Mouse (Mus musculus): ENCODE measurements at regions not wholly inside any gene's neighbourhood (a gene's known extent, or its start where the extent isn't known, plus 50 kb on each side); places are given as distances from the start of the nearest gene placed in this dataset.

DNA sequence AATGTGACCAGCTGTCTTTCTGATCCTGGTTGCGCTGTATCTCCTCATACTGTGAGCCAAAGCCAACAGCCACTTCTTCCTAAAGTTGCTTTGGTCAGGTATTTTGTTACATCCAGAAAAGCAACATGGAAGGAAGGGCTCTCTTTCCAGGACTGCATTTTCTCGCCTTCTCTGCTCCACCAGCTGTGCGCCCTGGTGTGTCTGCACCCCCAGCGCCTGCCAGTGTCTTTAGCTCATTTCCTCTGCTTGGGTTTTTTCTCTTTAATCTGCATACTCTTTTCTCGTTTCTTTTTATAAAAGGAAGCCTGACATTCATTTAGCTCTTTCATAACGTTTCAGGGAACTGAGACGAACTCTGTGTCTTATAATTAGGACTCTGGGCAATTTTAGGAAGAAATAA lies 103.5 kb upstream of the Hdac4 start:
- ATAC-seq (no peak), DNase-seq (ENCODE audit: low spot score) (no peak)
- Histone ChIP-seq H3K4me1 (ENCODE audit: insufficient read depth, low read depth, low read length) (no peaks in the 10 kb centered on the region), H3K9me3 (ENCODE audit: low read length) (no peaks in the 10 kb centered on the region), H3K9ac (replicated peaks; ENCODE audit: low read depth) (no peak overlapping the region), H3K27me3 (replicated peaks; ENCODE audit: insufficient read depth, low read length) (no peaks in the 10 kb centered on the region), H3K4me2 (replicated peaks; ENCODE audit: low read depth, low read length) (no peak overlapping the region), H3K27ac (ENCODE audit: low read length) (no peak overlapping the region), H3K36me3 (ENCODE audit: insufficient read depth, low read length) (no peaks in the 10 kb centered on the region), H3K4me3 (ENCODE audit: low read depth, low read length) (no peak overlapping the region)
- WGBS: 62% methylated on average over 7 of the region's 7 CpGs
- TF ChIP-seq CTCF (IDR thresholded peaks at IDR 0.05) (no peak), EP300 (IDR thresholded peaks at IDR 0.05) (no peak)

DNA sequence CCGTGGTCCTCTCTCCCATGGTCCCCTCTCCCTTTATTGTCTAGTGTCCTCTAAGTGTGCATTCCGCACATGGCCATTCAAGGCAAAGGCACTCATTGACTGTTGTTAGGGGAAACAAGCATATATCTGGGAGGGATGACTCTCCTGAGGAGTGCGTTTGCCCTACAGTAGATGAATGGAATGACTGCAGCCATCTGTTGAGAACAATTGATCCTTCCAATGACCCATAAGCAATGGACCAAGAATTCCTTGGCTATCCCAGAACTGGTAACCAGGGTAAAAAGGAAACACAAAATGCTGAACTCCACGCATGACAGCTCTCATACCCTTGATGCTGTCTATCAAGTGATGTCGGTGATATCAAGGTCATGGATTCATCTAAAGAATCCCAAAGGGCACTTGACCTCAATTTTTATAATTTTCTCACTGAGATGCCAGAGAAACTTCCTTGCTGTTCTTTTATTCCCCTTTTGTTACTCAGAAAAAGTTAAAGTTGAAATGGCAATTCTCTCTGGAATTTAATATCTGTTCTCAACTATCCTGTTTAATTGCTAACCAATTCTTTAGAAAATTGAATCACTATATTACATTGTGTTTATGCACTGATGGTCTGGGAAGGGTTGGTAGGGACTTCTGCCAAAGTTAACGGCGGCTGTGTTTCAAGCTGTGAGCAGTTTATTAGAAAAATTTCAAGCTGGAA lies 97.3 kb upstream of the Hdac4 start:
- WGBS: 82% methylated on average over 7 of the region's 7 CpGs
- Histone ChIP-seq H3K4me2 (replicated peaks; ENCODE audit: low read depth, low read length) (no peak overlapping the region), H3K4me1 (ENCODE audit: insufficient read depth, low read depth, low read length) (no peaks in the 10 kb centered on the region), H3K9me3 (ENCODE audit: low read length) (no peaks in the 10 kb centered on the region), H3K4me3 (ENCODE audit: low read depth, low read length) (no peak overlapping the region), H3K27me3 (replicated peaks; ENCODE audit: insufficient read depth, low read length) (no peaks in the 10 kb centered on the region), H3K9ac (replicated peaks; ENCODE audit: low read depth) (no peak overlapping the region), H3K27ac (ENCODE audit: low read length) (no peak overlapping the region), H3K36me3 (ENCODE audit: insufficient read depth, low read length) (no peaks in the 10 kb centered on the region)
- no peak for ATAC-seq
- DNase-seq (ENCODE audit: low spot score): no peak
- no peak for TF ChIP-seq EP300 (IDR thresholded peaks at IDR 0.05)
- no peak for TF ChIP-seq CTCF (IDR thresholded peaks at IDR 0.05)

DNA sequence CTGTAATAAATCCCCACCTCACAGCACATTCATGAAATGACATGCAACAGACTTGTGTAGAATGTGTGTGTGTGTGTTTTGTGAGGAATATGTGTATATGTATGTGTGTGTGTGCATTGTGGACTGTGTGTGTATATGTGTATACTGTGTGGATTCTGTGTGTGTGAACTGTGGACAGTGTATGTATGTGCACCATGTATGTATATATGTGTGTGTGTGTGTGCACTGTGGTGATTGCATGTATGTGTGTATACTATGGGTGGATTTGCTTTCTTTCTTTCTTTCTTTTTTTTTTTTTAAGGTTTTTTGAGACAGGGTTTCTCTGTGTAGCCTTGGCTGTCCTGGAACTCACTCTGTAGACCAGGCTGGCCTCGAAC lies 91.5 kb upstream of the Hdac4 start:
- no peak overlapping the region for H3K27ac ChIP-seq (ENCODE audit: low read length)
- H3K4me1 ChIP-seq (ENCODE audit: insufficient read depth, low read depth, low read length): no peaks in the 10 kb centered on the region
- 70% methylated on average over 1 of the region's 1 CpGs for WGBS
- H3K27me3 ChIP-seq (replicated peaks; ENCODE audit: insufficient read depth, low read length): no peaks in the 10 kb centered on the region
- H3K4me3 ChIP-seq (ENCODE audit: low read depth, low read length): no peak overlapping the region
- no peak overlapping the region for H3K4me2 ChIP-seq (replicated peaks; ENCODE audit: low read depth, low read length)
- H3K9ac ChIP-seq (replicated peaks; ENCODE audit: low read depth): no peak overlapping the region
- H3K36me3 ChIP-seq (ENCODE audit: insufficient read depth, low read length): no peaks in the 10 kb centered on the region
- no peak for DNase-seq (ENCODE audit: low spot score)
- no peak for ATAC-seq
- no peaks in the 10 kb centered on the region for H3K9me3 ChIP-seq (ENCODE audit: low read length)
- TF ChIP-seq CTCF (IDR thresholded peaks at IDR 0.05) (no peak), EP300 (IDR thresholded peaks at IDR 0.05) (no peak)

DNA sequence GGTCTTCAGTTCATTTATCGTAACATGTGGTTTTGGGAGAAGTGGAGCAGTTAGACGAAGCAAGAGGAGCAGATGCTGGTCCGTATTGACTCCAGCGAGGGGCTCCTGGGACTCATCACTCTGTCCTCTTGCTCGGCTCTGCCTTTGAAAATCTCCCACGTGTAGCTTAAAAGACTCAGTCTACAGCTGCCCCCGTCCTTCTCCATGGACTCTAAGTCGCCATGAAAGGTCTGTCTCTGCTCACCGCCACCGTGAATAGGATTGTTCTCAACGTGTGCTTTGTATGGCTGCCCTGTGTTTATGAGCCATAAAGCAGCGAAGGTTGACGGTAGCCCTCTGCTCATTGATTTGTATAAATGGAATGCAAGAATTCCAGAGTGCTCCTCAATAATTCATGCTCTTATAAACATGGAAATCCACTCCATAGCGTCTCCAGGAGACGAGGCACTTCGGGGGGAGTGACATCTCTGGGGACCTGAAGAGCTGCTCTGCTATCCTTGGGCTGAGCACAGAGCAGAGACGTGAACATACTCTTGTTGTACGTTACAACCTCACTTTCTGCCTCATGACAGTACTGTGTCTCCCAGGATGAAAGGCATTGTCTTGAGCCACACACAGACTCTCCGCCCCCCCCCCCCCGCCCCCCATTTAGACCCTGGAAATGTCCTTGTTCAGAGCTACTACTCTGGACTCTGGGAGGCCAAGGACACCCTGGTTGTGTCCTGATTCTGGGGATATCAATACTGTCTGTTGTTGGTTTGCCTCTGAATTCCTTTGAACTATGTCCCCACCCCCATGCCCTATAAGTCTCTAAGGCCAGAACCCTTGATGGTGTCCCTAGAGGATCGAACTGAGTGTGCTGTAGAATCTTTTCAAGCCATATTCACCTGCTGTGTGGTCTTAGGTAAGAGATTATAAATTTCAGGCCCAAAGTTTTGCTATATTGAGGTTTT lies 90.8 kb upstream of the Hdac4 start:
- no peak overlapping the region for H3K27ac ChIP-seq (ENCODE audit: low read length)
- 55% methylated on average over 21 of the region's 21 CpGs for WGBS
- H3K4me2 ChIP-seq (replicated peaks; ENCODE audit: low read depth, low read length): no peak overlapping the region
- no peak overlapping the region for H3K9ac ChIP-seq (replicated peaks; ENCODE audit: low read depth)
- H3K9me3 ChIP-seq (ENCODE audit: low read length): no peaks in the 10 kb centered on the region
- H3K27me3 ChIP-seq (replicated peaks; ENCODE audit: insufficient read depth, low read length): no peaks in the 10 kb centered on the region
- DNase-seq (ENCODE audit: low spot score): no peak
- ATAC-seq: no peak
- H3K36me3 ChIP-seq (ENCODE audit: insufficient read depth, low read length): no peaks in the 10 kb centered on the region
- no peak overlapping the region for H3K4me3 ChIP-seq (ENCODE audit: low read depth, low read length)
- TF ChIP-seq EP300 (IDR thresholded peaks at IDR 0.05): no peak
- no peak for TF ChIP-seq CTCF (IDR thresholded peaks at IDR 0.05)
- no peaks in the 10 kb centered on the region for H3K4me1 ChIP-seq (ENCODE audit: insufficient read depth, low read depth, low read length)

DNA sequence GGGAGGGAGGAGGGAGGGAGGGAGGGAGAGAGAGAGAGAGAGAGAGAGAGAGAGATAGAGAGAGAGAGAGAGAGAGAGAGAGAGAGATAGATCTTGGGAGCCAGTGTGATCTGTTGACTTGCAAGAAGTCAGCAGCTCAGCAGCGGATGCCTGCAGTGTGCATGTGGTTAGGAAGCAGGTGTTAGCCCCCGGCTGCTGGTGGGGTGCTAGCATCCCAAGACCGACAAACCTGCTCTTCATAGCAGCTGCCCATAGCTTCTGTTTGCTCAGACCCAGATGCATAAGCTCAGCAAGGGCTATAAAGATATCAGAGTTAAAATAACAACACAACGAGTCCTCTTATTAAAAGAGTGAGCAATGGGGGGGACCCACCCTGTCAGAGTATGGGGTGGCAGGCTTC lies 88.7 kb upstream of the Hdac4 start:
- Histone ChIP-seq H3K9me3 (ENCODE audit: low read length) (no peaks in the 10 kb centered on the region), H3K27me3 (replicated peaks; ENCODE audit: insufficient read depth, low read length) (no peaks in the 10 kb centered on the region), H3K4me3 (ENCODE audit: low read depth, low read length) (no peak overlapping the region), H3K9ac (replicated peaks; ENCODE audit: low read depth) (no peak overlapping the region), H3K27ac (ENCODE audit: low read length) (no peak overlapping the region), H3K4me2 (replicated peaks; ENCODE audit: low read depth, low read length) (no peak overlapping the region), H3K36me3 (ENCODE audit: insufficient read depth, low read length) (no peaks in the 10 kb centered on the region), H3K4me1 (ENCODE audit: insufficient read depth, low read depth, low read length) (no peaks in the 10 kb centered on the region)
- ATAC-seq: no peak
- DNase-seq (ENCODE audit: low spot score): no peak
- TF ChIP-seq CTCF (IDR thresholded peaks at IDR 0.05): no peak
- TF ChIP-seq EP300 (IDR thresholded peaks at IDR 0.05): no peak
- WGBS: 57% methylated on average over 4 of the region's 4 CpGs

DNA sequence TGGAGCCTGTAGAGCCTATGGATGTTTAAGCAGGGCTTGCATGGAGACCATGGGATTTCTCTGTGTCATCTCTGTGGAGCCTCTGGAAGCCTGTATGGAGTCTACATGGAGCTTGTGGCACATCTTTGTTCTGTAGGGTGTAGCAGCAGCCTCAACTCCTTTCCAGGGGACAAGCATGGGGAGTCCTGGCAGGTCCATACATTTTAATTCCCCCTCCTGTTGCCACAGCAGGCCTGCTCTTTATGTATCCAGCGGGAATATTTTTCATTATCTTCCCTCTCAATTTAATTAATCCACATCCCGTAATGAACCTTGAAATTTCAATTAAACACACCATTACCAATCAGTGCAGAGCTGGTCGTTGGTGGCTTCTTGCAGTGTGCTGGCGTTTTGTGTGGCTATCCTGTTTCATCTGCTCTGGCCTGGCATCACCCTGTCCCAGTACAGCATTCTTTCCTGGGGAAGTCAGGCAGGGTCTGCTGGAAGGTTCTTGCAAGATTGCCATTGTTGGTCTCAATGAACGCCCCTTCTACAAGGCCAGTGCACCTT lies 81.8 kb upstream of the Hdac4 start:
- H3K36me3 ChIP-seq (ENCODE audit: insufficient read depth, low read length): no peaks in the 10 kb centered on the region
- H3K4me3 ChIP-seq (ENCODE audit: low read depth, low read length): no peak overlapping the region
- H3K27me3 ChIP-seq (replicated peaks; ENCODE audit: insufficient read depth, low read length): no peaks in the 10 kb centered on the region
- H3K4me2 ChIP-seq (replicated peaks; ENCODE audit: low read depth, low read length): no peak overlapping the region
- no peak for ATAC-seq
- H3K27ac ChIP-seq (ENCODE audit: low read length): no peak overlapping the region
- TF ChIP-seq CTCF (IDR thresholded peaks at IDR 0.05) (no peak), EP300 (IDR thresholded peaks at IDR 0.05) (no peak)
- WGBS: 77% methylated on average over 5 of the region's 5 CpGs
- H3K4me1 ChIP-seq (ENCODE audit: insufficient read depth, low read depth, low read length): no peaks in the 10 kb centered on the region
- H3K9ac ChIP-seq (replicated peaks; ENCODE audit: low read depth): no peak overlapping the region
- no peak for DNase-seq (ENCODE audit: low spot score)
- H3K9me3 ChIP-seq (ENCODE audit: low read length): no peaks in the 10 kb centered on the region

Measured in lung, postnatal 0 days (tissue).